Mouse (Mus musculus) stomach, embryonic 15.5 days (tissue): ENCODE measurements around the gene Dazap1. TPM values are rescaled to one million over a fixed set of nuclear protein-coding genes. Genes with fewer than 3 reads are reported as not detected.

Experiments
- ATAC-seq: fragments of 200-750 bp; cut with Nextera tagmentation; 2 replicates; pipeline ENCODE4 v1.8.0; 2017; ENCODE audit warnings: low read depth, moderate number of reproducible peaks, moderate TSS enrichment; ENCODE audit not compliant: insufficient read depth, low FRiP score
- H3K27ac ChIP-seq: fragments of 300-500 bp; sonication (generic); 2 replicates; pipeline ENCODE4 v1.5.1; 2015; ENCODE audit warnings: mild to moderate bottlenecking, inconsistent platforms
- H3K27me3 ChIP-seq: fragments of 300-500 bp; sonication (generic); replicated peaks from 2 replicates; pipeline ENCODE4 v1.6.1; 2015; ENCODE audit warnings: inconsistent platforms
- H3K36me3 ChIP-seq: fragments of 300-500 bp; sonication (generic); 2 replicates; pipeline ENCODE4 v1.6.1; 2015; ENCODE audit warnings: inconsistent platforms
- H3K4me1 ChIP-seq: fragments of 300-500 bp; sonication (generic); 2 replicates; pipeline ENCODE4 v1.6.1; 2015; ENCODE audit warnings: inconsistent platforms
- H3K4me2 ChIP-seq: fragments of 300-500 bp; sonication (generic); 2 replicates; pipeline ENCODE4 v1.6.1; 2015; ENCODE audit warnings: mild to moderate bottlenecking, inconsistent platforms
- H3K4me3 ChIP-seq: fragments of 300-500 bp; sonication (generic); replicated peaks from 2 replicates; pipeline ENCODE4 v1.5.1; 2015; ENCODE audit warnings: inconsistent platforms
- H3K9ac ChIP-seq: fragments of 300-500 bp; sonication (generic); 2 replicates; pipeline ENCODE4 v1.6.1; 2015; ENCODE audit warnings: inconsistent platforms
- H3K9me3 ChIP-seq: fragments of 300-500 bp; sonication (generic); 2 replicates; pipeline ENCODE4 v1.6.1; 2016; ENCODE audit warnings: inconsistent platforms
- WGBS: fragments of 180-500 bp; shearing (Covaris S2); methylation state at CpG from one replicate; pipeline ENCODE4 v1.1.7; 2015; 5-methylcytosine and 5-hydroxymethylcytosine counted together
- polyA plus RNA-seq: library from polyadenylated mRNA; unstranded; fragments of >200 nt; fragmentation: Nextera tagmentation; extraction: Ambion mirVana; gene quantifications from 2 replicates; pipeline ENCODE4 v1.2.1, GENCODE M21; 2015

The Dazap1 gene
- polyA plus RNA-seq, 1 experiment from 2014 or later, result 62.4 TPM

- H3K27me3 ChIP-seq, result peaks cover 71% of the 10 kb centered on the region
- no peaks in the 10 kb centered on the region for H3K9me3 ChIP-seq
- ATAC-seq, result no peak
- H3K4me1 ChIP-seq, result no peaks in the 10 kb centered on the region; the same call in 1 of the 2 replicates
- peak overlapping the region; percentile 30 for H3K4me2 ChIP-seq
- no peak overlapping the region for H3K27ac ChIP-seq
- H3K4me3 ChIP-seq, result 0 out of 2 replicates have a peak overlapping the region, but pooled peaks have one; percentile 12
- no peaks in the 10 kb centered on the region for H3K36me3 ChIP-seq
- WGBS, result 28% methylated on average over 12 of the region's 12 CpGs
- H3K9ac ChIP-seq, result no peak overlapping the region
These were observed 43.2 kb downstream of the Dazap1 start for GRCm38 (mm10) chr10:80304458-80304857.

- Histone ChIP-seq H3K27me3 (peaks cover 67% of the 10 kb centered on the region), H3K27ac (no peak overlapping the region), H3K9ac (no peak overlapping the region), H3K36me3 (no peaks in the 10 kb centered on the region), H3K4me3 (peak overlapping the region; percentile 12; the same call in 1 of the 2 replicates), H3K4me1 (no peaks in the 10 kb centered on the region; the same call in 1 of the 2 replicates), H3K9me3 (no peaks in the 10 kb centered on the region), H3K4me2 (peak overlapping the region; percentile 30)
- ATAC-seq, result no peak
- WGBS, result 12% methylated on average over 25 of the region's 25 CpGs
These were observed 43.6 kb downstream of the Dazap1 start for GRCm38 (mm10) chr10:80304862-80305261.

GRCm38 (mm10) chr10:80311560-80311959 is 50.3 kb downstream of the Dazap1 start:
- 74% methylated on average over 16 of the region's 16 CpGs for WGBS
- H3K27me3 ChIP-seq, result peaks cover 65% of the 10 kb centered on the region

GRCm38 (mm10) chr10:80312586-80313504 is 51.6 kb downstream of the Dazap1 start:
- Histone ChIP-seq H3K9ac (no peak overlapping the region; the same call in 1 of the 2 replicates), H3K9me3 (no peaks in the 10 kb centered on the region), H3K27ac (no peak overlapping the region), H3K4me3 (no peak overlapping the region), H3K4me1 (peaks cover 35% of the 10 kb centered on the region), H3K36me3 (no peaks in the 10 kb centered on the region), H3K4me2 (no peak overlapping the region), H3K27me3 (peaks cover 60% of the 10 kb centered on the region)
- no peak for ATAC-seq
- WGBS, result 64% methylated on average over 54 of the region's 54 CpGs

More at GRCm38 (mm10) chr10:80311560-80311959, 50.3 kb downstream of the Dazap1 start:
- Histone ChIP-seq H3K9me3 (no peaks in the 10 kb centered on the region), H3K9ac (no peak overlapping the region), H3K4me3 (no peak overlapping the region), H3K4me2 (no peak overlapping the region), H3K36me3 (no peaks in the 10 kb centered on the region), H3K27ac (no peak overlapping the region), H3K4me1 (peaks cover 29% of the 10 kb centered on the region)
- ATAC-seq, result no peak

GRCm38 (mm10) chr10:80313627-80314201 is 52.4 kb downstream of the Dazap1 start:
- peaks cover 35% of the 10 kb centered on the region for H3K4me1 ChIP-seq
- no peaks in the 10 kb centered on the region for H3K9me3 ChIP-seq
- H3K27me3 ChIP-seq, result peaks cover 60% of the 10 kb centered on the region
- 0 out of 2 replicates have a peak overlapping the region, but pooled peaks have one; percentile 10 for H3K4me2 ChIP-seq
- no peaks in the 10 kb centered on the region for H3K36me3 ChIP-seq
- 0 out of 2 replicates have a peak overlapping the region, but pooled peaks have one; percentile 10 for H3K9ac ChIP-seq
- H3K4me3 ChIP-seq, result no peak overlapping the region
- WGBS, result 39% methylated on average over 20 of the region's 20 CpGs
- peak; percentile 13; the same call in 1 of the 2 replicates for ATAC-seq
- no peak overlapping the region for H3K27ac ChIP-seq

- no peak overlapping the region for H3K4me2 ChIP-seq
- H3K4me1 ChIP-seq, result peaks cover 41% of the 10 kb centered on the region
- H3K9ac ChIP-seq, result no peak overlapping the region
- 55% methylated on average over 16 of the region's 16 CpGs for WGBS
- no peaks in the 10 kb centered on the region for H3K36me3 ChIP-seq
- H3K27ac ChIP-seq, result no peak overlapping the region
- H3K4me3 ChIP-seq, result no peak overlapping the region
- H3K27me3 ChIP-seq, result peaks cover 60% of the 10 kb centered on the region
- no peaks in the 10 kb centered on the region for H3K9me3 ChIP-seq
- ATAC-seq, result no peak
These were observed 53.3 kb downstream of the Dazap1 start for GRCm38 (mm10) chr10:80314494-80315001.

GRCm38 (mm10) chr10:80315315-80315714 is 54.0 kb downstream of the Dazap1 start:
- H3K36me3 ChIP-seq, result no peaks in the 10 kb centered on the region
- no peak overlapping the region for H3K9ac ChIP-seq
- no peak for ATAC-seq
- 46% methylated on average over 27 of the region's 27 CpGs for WGBS
- H3K4me3 ChIP-seq, result no peak overlapping the region
- no peaks in the 10 kb centered on the region for H3K9me3 ChIP-seq
- H3K4me1 ChIP-seq, result peaks cover 43% of the 10 kb centered on the region
- peaks cover 60% of the 10 kb centered on the region for H3K27me3 ChIP-seq
- H3K27ac ChIP-seq, result no peak overlapping the region
- no peak overlapping the region for H3K4me2 ChIP-seq

- no peak overlapping the region for H3K27ac ChIP-seq
- 27% methylated on average over 11 of the region's 11 CpGs for WGBS
- no peaks in the 10 kb centered on the region for H3K9me3 ChIP-seq
- no peak overlapping the region for H3K4me2 ChIP-seq
- no peak for ATAC-seq
- H3K4me1 ChIP-seq, result peaks cover 47% of the 10 kb centered on the region
- peaks cover 52% of the 10 kb centered on the region for H3K27me3 ChIP-seq
- no peak overlapping the region for H3K9ac ChIP-seq
- H3K4me3 ChIP-seq, result no peak overlapping the region
- H3K36me3 ChIP-seq, result no peaks in the 10 kb centered on the region
These were observed 55.1 kb downstream of the Dazap1 start for GRCm38 (mm10) chr10:80316359-80316781.

GRCm38 (mm10) chr10:80317011-80317410 is 55.7 kb downstream of the Dazap1 start:
- no peaks in the 10 kb centered on the region for H3K36me3 ChIP-seq
- no peak overlapping the region for H3K4me2 ChIP-seq
- H3K27me3 ChIP-seq, result peaks cover 45% of the 10 kb centered on the region
- no peaks in the 10 kb centered on the region for H3K9me3 ChIP-seq
- ATAC-seq, result no peak
- H3K27ac ChIP-seq, result no peak overlapping the region
- H3K4me1 ChIP-seq, result peaks cover 47% of the 10 kb centered on the region
- WGBS, result 51% methylated on average over 10 of the region's 10 CpGs
- no peak overlapping the region for H3K9ac ChIP-seq
- H3K4me3 ChIP-seq, result no peak overlapping the region

GRCm38 (mm10) chr10:80320340-80320760 is 59.1 kb downstream of the Dazap1 start, which contains the start of gene 2310011J03Rik:
TSS of gene 2310011J03Rik (minus strand) at chr10:80320537.
- Histone ChIP-seq H3K36me3 (no peaks in the 10 kb centered on the region), H3K9me3 (no peaks in the 10 kb centered on the region), H3K27ac (peak within 1 kb of the TSS; percentile 73), H3K4me1 (peaks cover 44% of the 10 kb centered on the region), H3K4me3 (peak within 1 kb of the TSS; percentile 88), H3K27me3 (peaks cover 12% of the 10 kb centered on the region), H3K9ac (peak within 1 kb of the TSS; percentile 66), H3K4me2 (peak within 1 kb of the TSS; percentile 82)
- WGBS, result under 1% methylated on average over 34 of the region's 34 CpGs
- ATAC-seq, result peak; percentile 45

GRCm38 (mm10) chr10:80321014-80321669 is 59.9 kb downstream of the Dazap1 start:
- no peak overlapping the region for H3K27ac ChIP-seq
- H3K9ac ChIP-seq, result no peak overlapping the region
- no peak for ATAC-seq
- no peak overlapping the region for H3K4me3 ChIP-seq
- no peak overlapping the region for H3K4me2 ChIP-seq
- WGBS, result 61% methylated on average over 6 of the region's 6 CpGs
- H3K36me3 ChIP-seq, result no peaks in the 10 kb centered on the region
- H3K9me3 ChIP-seq, result no peaks in the 10 kb centered on the region
- H3K27me3 ChIP-seq, result peaks cover 4% of the 10 kb centered on the region
- peaks cover 40% of the 10 kb centered on the region for H3K4me1 ChIP-seq
